Mouse (Mus musculus): ENCODE results near the gene Tmem97. TPM values are rescaled to one million over a fixed set of nuclear protein-coding genes. Genes with fewer than 3 reads are reported as not detected.
A peak's percentile ranks its signal among the peaks of the same experiment; 100 is the strongest.

The Tmem97 gene
- polyA plus RNA-seq, 1 experiment from 2014 or later: 33.5 TPM

GRCm38 (mm10) chr11:78528714-78529113, 21.9 kb downstream of the Tmem97 start:
- no peaks in the 10 kb centered on the region for H3K9me3 ChIP-seq
- no peak for ATAC-seq
- H3K27me3 ChIP-seq: no peaks in the 10 kb centered on the region
- H3K4me2 ChIP-seq (replicated peaks): no peak overlapping the region
- peaks cover 65% of the 10 kb centered on the region for H3K36me3 ChIP-seq
- H3K4me3 ChIP-seq (replicated peaks): no peak overlapping the region
- 80% methylated on average over 9 of the region's 9 CpGs for WGBS
- H3K9ac ChIP-seq (replicated peaks): no peak overlapping the region
- no peak overlapping the region for H3K27ac ChIP-seq
- H3K4me1 ChIP-seq (replicated peaks): no peaks in the 10 kb centered on the region

GRCm38 (mm10) chr11:78524838-78525237, 25.7 kb downstream of the Tmem97 start:
- no peaks in the 10 kb centered on the region for H3K27me3 ChIP-seq
- H3K9ac ChIP-seq (replicated peaks): no peak overlapping the region
- H3K9me3 ChIP-seq: no peaks in the 10 kb centered on the region
- WGBS: 87% methylated on average over 2 of the region's 2 CpGs
- H3K36me3 ChIP-seq: peaks cover 99% of the 10 kb centered on the region
- no peak for ATAC-seq
- no peaks in the 10 kb centered on the region for H3K4me1 ChIP-seq (replicated peaks)
- no peak overlapping the region for H3K27ac ChIP-seq
- no peak overlapping the region for H3K4me3 ChIP-seq (replicated peaks)
- H3K4me2 ChIP-seq (replicated peaks): no peak overlapping the region

- Histone ChIP-seq H3K27ac (no peak overlapping the region), H3K9ac (replicated peaks) (no peak overlapping the region), H3K4me3 (replicated peaks) (no peak overlapping the region), H3K9me3 (no peaks in the 10 kb centered on the region), H3K27me3 (no peaks in the 10 kb centered on the region), H3K4me2 (replicated peaks) (no peak overlapping the region), H3K36me3 (peaks cover 99% of the 10 kb centered on the region), H3K4me1 (replicated peaks) (no peaks in the 10 kb centered on the region)
- WGBS: 84% methylated on average over 9 of the region's 9 CpGs
- no peak for ATAC-seq
Measured at GRCm38 (mm10) chr11:78523241-78523955, 27.2 kb downstream of the Tmem97 start.

- H3K36me3 ChIP-seq: peaks cover 99% of the 10 kb centered on the region
- H3K27ac ChIP-seq: no peak overlapping the region
- no peak overlapping the region for H3K9ac ChIP-seq (replicated peaks)
- no peak for ATAC-seq
- no peaks in the 10 kb centered on the region for H3K4me1 ChIP-seq (replicated peaks)
- 89% methylated on average over 1 of the region's 1 CpGs for WGBS
- no peaks in the 10 kb centered on the region for H3K9me3 ChIP-seq
- no peak overlapping the region for H3K4me3 ChIP-seq (replicated peaks)
- H3K4me2 ChIP-seq (replicated peaks): no peak overlapping the region
- H3K27me3 ChIP-seq: no peaks in the 10 kb centered on the region
Measured at GRCm38 (mm10) chr11:78522481-78522997, 28.0 kb downstream of the Tmem97 start.

- Histone ChIP-seq H3K4me2 (replicated peaks) (no peak overlapping the region), H3K9ac (replicated peaks) (no peak overlapping the region), H3K36me3 (peaks cover 95% of the 10 kb centered on the region), H3K27ac (no peak overlapping the region), H3K4me3 (replicated peaks) (no peak overlapping the region), H3K4me1 (replicated peaks) (no peaks in the 10 kb centered on the region), H3K9me3 (no peaks in the 10 kb centered on the region), H3K27me3 (no peaks in the 10 kb centered on the region)
- 93% methylated on average over 3 of the region's 3 CpGs for WGBS
- no peak for ATAC-seq
Measured at GRCm38 (mm10) chr11:78521880-78522279, 28.7 kb downstream of the Tmem97 start.

- 86% methylated on average over 10 of the region's 10 CpGs for WGBS
- H3K4me1 ChIP-seq (replicated peaks): no peaks in the 10 kb centered on the region
- H3K27me3 ChIP-seq: no peaks in the 10 kb centered on the region
- no peak overlapping the region for H3K4me2 ChIP-seq (replicated peaks)
- no peak for ATAC-seq
- H3K27ac ChIP-seq: no peak overlapping the region
- no peak overlapping the region for H3K4me3 ChIP-seq (replicated peaks)
- H3K9me3 ChIP-seq: no peaks in the 10 kb centered on the region
- peaks cover 93% of the 10 kb centered on the region for H3K36me3 ChIP-seq
- no peak overlapping the region for H3K9ac ChIP-seq (replicated peaks)
Measured at GRCm38 (mm10) chr11:78518931-78519330, 31.6 kb downstream of the Tmem97 start.

- no peak overlapping the region for H3K4me2 ChIP-seq (replicated peaks)
- no peak overlapping the region for H3K27ac ChIP-seq
- no peak overlapping the region for H3K9ac ChIP-seq (replicated peaks)
- WGBS: 83% methylated on average over 2 of the region's 2 CpGs
- no peak overlapping the region for H3K4me3 ChIP-seq (replicated peaks)
- ATAC-seq: no peak
- H3K36me3 ChIP-seq: peaks cover 61% of the 10 kb centered on the region
- H3K27me3 ChIP-seq: no peaks in the 10 kb centered on the region
- no peaks in the 10 kb centered on the region for H3K9me3 ChIP-seq
- peaks cover 22% of the 10 kb centered on the region for H3K4me1 ChIP-seq (replicated peaks)
Measured at GRCm38 (mm10) chr11:78515549-78516325, 34.8 kb downstream of the Tmem97 start.

GRCm38 (mm10) chr11:78513106-78513790, 37.3 kb downstream of the Tmem97 start:
- H3K36me3 ChIP-seq: peaks cover 52% of the 10 kb centered on the region
- H3K4me1 ChIP-seq (replicated peaks): peaks cover 23% of the 10 kb centered on the region
- peak overlapping the region; percentile 98 for H3K9ac ChIP-seq (replicated peaks)
- H3K27me3 ChIP-seq: no peaks in the 10 kb centered on the region
- ATAC-seq: no peak
- H3K4me3 ChIP-seq (replicated peaks): peak overlapping the region; percentile 89
- H3K27ac ChIP-seq: no peak overlapping the region
- 85% methylated on average over 3 of the region's 3 CpGs for WGBS
- H3K4me2 ChIP-seq (replicated peaks): peak overlapping the region; percentile 94
- H3K9me3 ChIP-seq: no peaks in the 10 kb centered on the region

GRCm38 (mm10) chr11:78512025-78512957, 38.3 kb downstream of the Tmem97 start, which contains the start of the genes Tmem199 and Poldip2:
Tmem199 (minus strand) TSS chr11:78512172.
Poldip2 (plus strand) TSS chr11:78512193.
- Histone ChIP-seq H3K36me3 (peaks cover 53% of the 10 kb centered on the region), H3K4me1 (replicated peaks) (peaks cover 23% of the 10 kb centered on the region), H3K4me3 (replicated peaks) (peak within 1 kb of the TSS; percentile 89), H3K27ac (peak within 1 kb of the TSS; percentile 85), H3K9ac (replicated peaks) (peak within 1 kb of the TSS; percentile 98), H3K9me3 (no peaks in the 10 kb centered on the region), H3K27me3 (no peaks in the 10 kb centered on the region), H3K4me2 (replicated peaks) (peak within 1 kb of the TSS; percentile 94)
- WGBS: under 1% methylated on average over 67 of the region's 67 CpGs
- peak; percentile 95 for ATAC-seq

GRCm38 (mm10) chr11:78509148-78509547, 41.4 kb downstream of the Tmem97 start:
- Histone ChIP-seq H3K9me3 (no peaks in the 10 kb centered on the region), H3K4me3 (replicated peaks) (no peak overlapping the region), H3K4me2 (replicated peaks) (no peak overlapping the region), H3K9ac (replicated peaks) (no peak overlapping the region), H3K4me1 (replicated peaks) (peaks cover 23% of the 10 kb centered on the region), H3K27ac (no peak overlapping the region), H3K27me3 (no peaks in the 10 kb centered on the region), H3K36me3 (peaks cover 48% of the 10 kb centered on the region)
- no peak for ATAC-seq
- WGBS: 83% methylated on average over 5 of the region's 5 CpGs

GRCm38 (mm10) chr11:78505430-78505829, 45.1 kb downstream of the Tmem97 start:
- no peak overlapping the region for H3K4me3 ChIP-seq (replicated peaks)
- no peak overlapping the region for H3K4me2 ChIP-seq (replicated peaks)
- peaks cover 47% of the 10 kb centered on the region for H3K36me3 ChIP-seq
- H3K27me3 ChIP-seq: peaks cover under 1% of the 10 kb centered on the region; the same call in 1 of the 2 replicates
- ATAC-seq: no peak
- no peaks in the 10 kb centered on the region for H3K4me1 ChIP-seq (replicated peaks)
- H3K9ac ChIP-seq (replicated peaks): no peak overlapping the region
- H3K27ac ChIP-seq: no peak overlapping the region
- no peaks in the 10 kb centered on the region for H3K9me3 ChIP-seq
- 85% methylated on average over 3 of the region's 3 CpGs for WGBS

All from midbrain, embryonic 13.5 days (tissue).